Mouse (Mus musculus) heart, postnatal 25 days (tissue): ENCODE measurements around the gene Gm5150. TPM values are rescaled to one million over a fixed set of nuclear protein-coding genes. Genes with fewer than 3 reads are reported as not detected.
"Not testable (repeated sequence)": the region's sequence is repeated elsewhere in the genome, so short reads cannot be mapped to it uniquely, and the experiment has no call there.

Source experiments
- DNase-seq: peaks from one replicate; pipeline ENCODE4 v3.0.0; 2022; ENCODE audit warnings: low spot score
- intact Hi-C: fragments of 180-260 bp; cut with DNase I; formaldehyde crosslinking; loops from one replicate; pipeline ENCODE4 v1.15.1; 2025
- microRNA-seq: library from miRNA; unstranded; fragments of <30 nt; microRNA quantifications from one replicate; pipeline ENCODE4 v1.2.0, GENCODE M21; 2022
- total RNA-seq, 2 experiments: library from RNA; stranded (reverse); gene quantifications; 2 replicates each; pipeline ENCODE4 v1.2.3; 2021

Gm5150 gene
- not detected for total RNA-seq

- intact Hi-C loops, result no loop called here
Measured at GRCm38 (mm10) chr3:16006215-16006614, at the start of gene Gm5150. TSS of gene Gm5150 (minus strand) at chr3:16006437.

GRCm38 (mm10) chr3:16051736-16052135, 45.5 kb upstream of the Gm5150 start:
- DNase-seq, result not testable (repeated sequence)

More at GRCm38 (mm10) chr3:16006215-16006614, at the start of gene Gm5150:
- no peak for DNase-seq

GRCm38 (mm10) chr3:16047288-16047687, 41.1 kb upstream of the Gm5150 start:
- no peak for DNase-seq
- intact Hi-C loops, result no loop called here

More at GRCm38 (mm10) chr3:16051736-16052135, 45.5 kb upstream of the Gm5150 start:
- intact Hi-C loops, result not testable (repeated sequence)

GRCm38 (mm10) chr3:16043315-16043714, 37.1 kb upstream of the Gm5150 start:
- DNase-seq, result no peak
- intact Hi-C loops, result no loop called here

GRCm38 (mm10) chr3:16024988-16025387, 18.8 kb upstream of the Gm5150 start:
- DNase-seq, result not testable (repeated sequence)
- intact Hi-C loops, result loop anchor here (5.0 kb wide), 1 partner anchor 1797 kb away; no protein-coding TSS in a partner anchor

- intact Hi-C loops, result no loop called here
- no peak for DNase-seq
Measured at GRCm38 (mm10) chr3:16022214-16022613, 16.0 kb upstream of the Gm5150 start.

GRCm38 (mm10) chr3:16014456-16014855, 8.2 kb upstream of the Gm5150 start:
- DNase-seq, intact Hi-C loops: not testable (repeated sequence)

- DNase-seq, result no peak
- intact Hi-C loops, result no loop called here
Measured at GRCm38 (mm10) chr3:16007827-16008226, 1.6 kb upstream of the Gm5150 start.

- intact Hi-C loops, result no loop called here
- DNase-seq, result no peak
Measured at GRCm38 (mm10) chr3:16003890-16004633, 2.2 kb downstream of the Gm5150 start.

- intact Hi-C loops, result not testable (repeated sequence)
Measured at GRCm38 (mm10) chr3:15999479-15999878, 6.8 kb downstream of the Gm5150 start.

GRCm38 (mm10) chr3:15982216-15982615, 24.0 kb downstream of the Gm5150 start:
- intact Hi-C loops, result no loop called here
- DNase-seq, result no peak

More at GRCm38 (mm10) chr3:15999479-15999878, 6.8 kb downstream of the Gm5150 start:
- not testable (repeated sequence) for DNase-seq

GRCm38 (mm10) chr3:15956921-15957320, 49.3 kb downstream of the Gm5150 start:
- no peak for DNase-seq
- intact Hi-C loops, result no loop called here

Small RNA genes lying within 50 kb of the gene (microRNA-seq; reads per million reads assigned to microRNA genes)
- not detected for gene Gm24694

Other genes starting within 250 kb of the Gm5150 start
- gene Sirpb1c, start 157.9 kb downstream of the Gm5150 start, total RNA-seq, result under 1 TPM in 1 of 2 experiments, not detected in 1; 0.21 TPM